Mouse (Mus musculus): ENCODE results near the gene Smad6.
A peak's percentile ranks its signal among the peaks of the same experiment; 100 is the strongest.

Gene Smad6

DNA sequence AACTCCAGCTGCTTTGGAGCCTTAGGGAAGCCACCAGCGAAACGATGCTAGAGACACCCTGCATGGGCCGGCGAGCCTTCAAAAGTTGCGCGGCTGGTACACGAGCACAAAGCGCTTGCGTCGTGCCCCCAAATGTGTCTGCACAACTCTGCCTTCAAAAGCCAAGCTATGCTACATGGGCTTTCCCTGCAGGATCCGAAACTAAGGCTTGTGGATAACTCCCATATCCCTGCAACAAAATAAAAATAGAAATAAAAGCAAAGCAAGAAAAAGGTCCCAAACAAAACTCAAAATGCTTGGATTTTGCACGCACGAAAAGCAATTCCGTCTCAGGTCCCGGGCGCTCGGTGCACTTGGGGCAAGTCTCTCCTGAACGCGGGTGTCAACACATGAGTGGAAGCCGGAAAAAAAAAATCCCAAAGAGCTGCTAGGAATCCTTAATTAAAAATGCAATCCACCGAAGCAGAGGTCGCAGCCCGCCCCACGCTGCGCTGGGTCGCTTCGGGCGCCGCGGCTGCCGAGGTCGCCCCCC, 474 bp downstream of the Smad6 start:
- no peak for DNase-seq (ENCODE audit: low read depth)

DNA sequence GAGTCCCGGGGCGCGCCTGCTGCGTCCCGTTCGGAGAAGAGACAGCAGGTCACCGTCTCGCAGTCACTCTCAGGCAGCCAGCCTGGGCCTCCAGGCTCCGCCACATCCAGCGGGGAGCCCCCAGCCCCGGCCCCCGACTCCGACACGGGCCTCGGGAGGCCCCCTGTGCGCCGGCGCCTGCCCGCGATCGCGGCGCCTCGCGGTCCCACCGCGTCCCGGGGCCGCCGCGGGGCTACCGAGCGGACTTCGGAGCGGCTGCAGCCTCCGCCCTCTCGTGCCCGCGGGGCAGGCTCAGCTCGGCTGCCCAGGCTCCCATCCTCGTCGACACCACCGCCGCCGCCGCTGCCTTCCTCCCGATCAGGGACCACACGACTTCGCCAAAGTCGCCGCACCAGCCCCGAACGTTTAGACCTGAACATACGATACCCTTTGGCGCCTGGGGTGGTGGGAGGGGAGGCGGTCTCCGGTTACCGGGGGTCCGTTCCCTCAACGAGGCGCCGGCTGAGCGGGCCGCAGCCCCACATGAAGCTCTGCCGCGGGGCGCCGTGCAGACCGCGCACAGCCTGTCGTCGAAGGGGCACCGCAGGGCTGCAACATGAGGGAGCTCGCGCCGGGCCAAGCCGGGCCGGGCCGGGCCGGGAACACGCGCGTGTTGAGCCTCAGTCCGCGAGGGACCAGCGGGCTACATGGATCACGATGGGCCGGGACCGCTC, 1.1 kb downstream of the Smad6 start:
- no peak for DNase-seq (ENCODE audit: low read depth)

DNA sequence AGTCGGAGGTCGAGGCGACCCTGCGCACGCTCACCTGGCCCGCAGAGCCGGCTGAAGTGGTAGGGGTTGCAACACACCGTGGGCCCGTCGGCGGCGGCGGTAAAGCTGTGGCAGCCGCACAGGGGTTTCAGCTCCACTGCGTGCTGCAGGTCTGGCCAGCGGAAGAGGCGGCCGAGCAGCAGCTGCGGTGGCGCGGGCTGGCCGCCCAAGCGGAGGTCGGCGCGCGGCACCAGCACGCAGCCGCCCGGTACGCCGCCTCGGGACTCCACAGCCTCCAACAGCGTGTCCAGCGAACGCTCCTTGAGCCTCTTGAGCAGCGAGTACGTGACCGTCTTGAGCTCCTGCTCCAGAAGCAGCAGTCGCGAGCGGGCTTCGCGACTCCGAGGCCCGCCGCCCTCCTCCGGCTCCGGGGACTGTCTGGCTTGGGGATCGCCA, 1.7 kb downstream of the Smad6 start:
- no peak for DNase-seq (ENCODE audit: low read depth)

DNA sequence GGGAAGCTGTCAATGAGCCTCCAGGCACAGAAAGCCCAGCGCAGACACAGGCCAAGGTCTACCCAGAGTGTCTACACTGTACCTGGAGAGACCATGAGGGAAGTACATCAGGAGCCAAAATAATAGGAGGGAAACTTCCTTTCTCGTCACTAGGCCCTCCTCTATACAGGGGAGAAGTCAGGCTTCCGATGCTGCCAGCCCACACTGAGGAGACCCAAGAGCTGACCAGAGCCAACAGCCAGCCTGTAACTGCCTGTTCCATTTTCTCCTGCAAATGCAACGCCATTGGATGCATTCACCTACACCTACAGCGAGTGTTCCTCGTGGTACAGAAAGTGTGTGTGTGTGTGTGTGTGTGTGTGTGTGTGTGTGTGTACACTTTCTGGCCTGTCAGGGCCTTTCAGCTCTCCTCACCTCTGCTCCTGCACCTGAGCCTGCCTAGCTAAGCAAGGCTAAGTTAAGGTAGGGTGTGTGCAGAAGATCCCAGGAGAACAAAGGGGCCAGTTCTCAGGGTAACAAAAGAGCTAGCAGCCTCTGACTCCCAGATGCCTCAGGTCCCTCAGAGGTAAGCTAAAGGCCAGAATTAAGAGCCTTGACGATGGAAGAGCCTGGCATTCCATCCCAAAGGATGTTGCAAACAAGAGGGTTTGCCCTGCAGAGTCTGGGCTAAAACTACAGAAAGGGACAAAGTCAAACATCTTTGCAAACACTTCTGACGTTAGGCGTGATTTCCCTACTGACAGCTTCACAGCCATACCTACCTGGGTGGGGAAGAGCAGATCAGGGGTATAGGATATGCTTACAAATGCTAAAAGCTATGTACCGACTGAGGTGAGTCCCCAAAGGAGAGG, 2.6 kb downstream of the Smad6 start:
- no peak for DNase-seq (ENCODE audit: low read depth)

DNA sequence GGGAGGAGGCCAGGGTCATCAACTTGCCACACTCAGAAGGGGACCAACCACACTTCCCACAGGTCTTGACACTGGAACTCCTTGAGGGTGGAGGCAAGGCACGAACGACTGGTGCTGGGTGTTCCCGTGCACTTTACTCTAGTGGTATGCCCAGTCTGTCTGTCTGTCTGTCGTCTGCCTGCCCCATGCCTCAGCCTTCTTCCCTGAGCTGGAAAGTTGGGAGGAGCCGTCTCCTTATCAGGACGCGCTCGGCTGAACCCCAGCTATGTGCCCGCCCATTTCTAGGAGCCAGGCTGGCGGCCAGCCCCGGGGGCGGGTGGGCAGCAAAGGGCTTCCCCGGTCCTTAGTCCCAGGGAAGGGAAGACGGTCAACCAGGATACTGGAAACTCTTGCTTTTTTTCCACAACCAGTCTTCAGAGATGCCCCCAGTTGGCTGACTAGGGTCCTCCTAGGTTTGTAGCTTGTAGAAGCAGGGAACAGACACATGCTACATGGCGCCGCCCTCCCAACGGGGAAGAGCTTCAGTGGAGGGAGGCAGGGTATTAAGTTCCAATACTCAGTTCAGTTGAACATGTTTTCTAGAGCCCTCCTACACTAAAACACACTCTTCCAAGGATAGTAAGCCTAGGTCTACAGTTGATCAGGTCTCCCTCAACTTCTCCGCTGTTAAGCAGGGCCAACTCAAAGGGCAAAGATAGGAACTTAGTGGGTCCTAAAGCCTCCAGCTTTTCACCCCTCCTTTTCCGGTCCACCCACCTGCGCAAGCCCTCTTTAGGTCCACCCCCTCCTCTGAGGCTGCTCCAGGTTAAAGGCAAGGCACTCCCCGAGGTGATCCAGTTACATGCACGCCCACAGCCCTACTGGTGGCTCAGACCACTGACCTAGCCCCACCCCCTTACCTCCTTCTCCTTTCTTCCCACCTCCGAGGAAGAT, 3.7 kb downstream of the Smad6 start:
- DNase-seq (ENCODE audit: low read depth): peak; percentile 69

DNA sequence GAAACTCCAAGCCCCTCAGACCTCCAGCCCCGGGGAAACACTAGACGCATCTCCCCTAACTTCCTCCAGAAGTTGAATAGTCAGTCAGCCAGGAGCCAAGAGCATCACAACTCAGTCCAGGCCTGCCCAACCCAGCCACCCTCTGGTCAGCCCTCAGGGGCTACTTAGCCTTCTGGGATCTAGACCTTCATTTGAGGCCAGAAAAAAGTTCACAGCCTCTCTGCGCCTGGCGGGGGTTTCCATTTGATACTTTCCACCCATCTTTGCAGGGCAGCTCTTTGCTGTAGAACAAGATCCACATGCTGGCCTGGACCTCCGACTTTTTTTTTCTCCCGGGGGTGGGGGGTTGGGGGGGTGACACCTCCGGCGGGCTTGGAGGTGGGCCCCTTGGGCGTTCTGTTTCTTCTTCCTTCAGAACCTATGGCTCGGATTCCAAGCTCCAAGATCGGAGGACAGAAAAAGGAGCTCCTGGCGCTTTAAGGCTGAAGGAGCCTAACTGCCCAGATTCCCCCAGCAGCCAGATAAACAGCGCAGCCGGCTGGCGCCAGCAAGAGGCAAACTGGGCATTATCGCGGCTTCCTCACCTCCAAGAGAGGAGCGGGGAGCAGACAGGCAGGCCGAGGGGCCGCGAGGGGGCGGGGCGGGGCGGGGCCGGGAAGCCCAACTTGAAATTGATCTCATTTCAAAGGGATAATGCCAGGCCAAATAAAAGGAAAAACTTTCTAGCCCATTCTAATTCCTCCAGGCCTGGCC, 5.0 kb downstream of the Smad6 start:
- no peak for DNase-seq (ENCODE audit: low read depth)

DNA sequence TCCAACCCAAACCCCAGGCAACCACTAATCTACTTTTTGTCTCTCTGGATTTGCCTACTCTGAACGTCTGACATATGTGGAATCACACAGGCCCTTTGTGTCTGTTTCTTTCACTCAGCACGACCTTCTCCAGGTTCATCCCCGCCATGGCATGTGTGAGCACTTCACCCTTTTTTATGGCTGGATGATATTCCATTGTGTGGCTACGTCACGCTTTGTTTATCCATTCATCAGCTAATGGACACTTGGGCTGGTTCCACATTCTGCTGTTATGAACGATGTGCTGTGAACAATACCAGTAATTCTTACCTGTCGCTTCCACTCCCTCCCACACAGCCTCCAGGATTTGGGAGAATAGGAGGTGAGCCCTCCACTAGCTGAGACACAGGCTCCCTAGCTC, 5.8 kb downstream of the Smad6 start:
- DNase-seq (ENCODE audit: low read depth): no peak

DNA sequence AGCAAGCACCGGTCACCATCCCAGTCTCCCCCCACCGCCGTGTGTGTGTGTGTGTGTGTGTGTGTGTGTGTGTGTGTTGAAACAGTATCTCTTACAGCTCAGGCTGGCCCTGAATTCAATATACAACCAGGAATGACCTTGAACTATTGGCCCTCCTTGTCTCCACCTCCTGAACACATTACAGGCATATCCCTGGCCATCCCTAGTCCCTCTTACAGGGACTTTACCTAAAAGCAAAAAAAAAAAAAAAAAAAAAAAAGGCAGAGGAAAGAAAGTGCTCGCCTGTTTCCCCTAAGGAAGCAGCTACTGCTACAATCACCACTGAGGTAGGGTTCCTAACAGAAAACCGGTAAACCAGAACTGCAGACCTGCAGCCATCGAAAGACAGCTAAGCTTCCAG, 7.1 kb downstream of the Smad6 start:
- DNase-seq (ENCODE audit: low read depth): no peak

DNA sequence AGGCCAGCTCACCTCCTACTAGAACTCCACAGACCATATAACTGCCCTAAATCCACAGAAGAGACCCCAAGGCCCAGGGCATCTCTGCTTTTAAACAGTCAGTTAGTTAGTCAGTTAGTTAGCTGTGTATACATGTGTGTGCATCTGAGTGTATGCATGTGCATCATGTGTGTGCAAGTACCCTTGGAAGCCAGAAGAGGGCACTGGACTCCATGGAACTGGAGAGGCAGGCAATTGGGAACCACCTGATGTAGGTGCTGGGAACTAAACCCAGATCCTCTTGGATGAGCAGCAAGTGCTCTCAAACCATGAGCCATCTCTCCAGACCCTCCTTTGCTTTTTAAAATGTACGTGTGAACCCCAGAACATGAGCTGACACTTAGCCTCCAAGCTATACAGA, 10.5 kb downstream of the Smad6 start:
- no peak for DNase-seq (ENCODE audit: low read depth)

DNA sequence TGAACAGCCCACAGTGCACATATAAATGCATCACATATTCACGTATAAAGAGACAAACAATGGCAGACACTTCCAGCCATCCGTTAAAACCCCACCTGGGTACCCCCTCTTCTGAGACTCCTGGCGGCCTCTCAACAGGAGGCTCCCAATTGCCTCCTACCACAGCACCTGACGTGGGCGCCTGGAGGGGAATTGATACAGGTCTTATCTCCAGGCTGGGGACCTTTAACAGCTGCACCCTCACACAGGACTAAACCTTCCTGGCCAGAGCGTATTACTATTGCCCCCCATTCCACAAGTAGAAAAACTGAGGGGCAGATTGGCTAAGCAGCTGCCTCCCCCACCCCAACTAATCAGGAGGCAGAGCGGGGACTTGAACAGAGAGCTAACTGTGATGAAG, 18.9 kb downstream of the Smad6 start:
- no peak for DNase-seq (ENCODE audit: low read depth)

DNA sequence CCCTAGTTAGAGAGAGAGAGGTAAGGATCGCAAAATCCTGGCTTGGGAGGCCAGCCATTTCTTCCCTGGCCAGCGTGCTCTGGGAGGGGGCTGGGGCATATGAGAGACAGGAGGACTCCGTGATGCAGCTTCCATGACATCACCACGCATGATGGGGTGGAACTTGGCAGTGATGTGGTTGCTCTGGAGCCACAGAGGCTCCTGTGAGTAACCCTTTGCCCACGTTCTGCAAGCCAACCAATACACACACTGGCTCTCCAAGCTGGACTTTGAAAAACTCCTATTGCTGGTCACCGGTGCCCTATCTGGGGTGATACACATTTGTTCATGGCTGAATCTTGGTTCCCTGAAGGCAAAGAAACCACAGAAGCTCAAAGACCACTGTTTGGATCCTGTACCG, 20.8 kb downstream of the Smad6 start:
- no peak for DNase-seq (ENCODE audit: low read depth)

DNA sequence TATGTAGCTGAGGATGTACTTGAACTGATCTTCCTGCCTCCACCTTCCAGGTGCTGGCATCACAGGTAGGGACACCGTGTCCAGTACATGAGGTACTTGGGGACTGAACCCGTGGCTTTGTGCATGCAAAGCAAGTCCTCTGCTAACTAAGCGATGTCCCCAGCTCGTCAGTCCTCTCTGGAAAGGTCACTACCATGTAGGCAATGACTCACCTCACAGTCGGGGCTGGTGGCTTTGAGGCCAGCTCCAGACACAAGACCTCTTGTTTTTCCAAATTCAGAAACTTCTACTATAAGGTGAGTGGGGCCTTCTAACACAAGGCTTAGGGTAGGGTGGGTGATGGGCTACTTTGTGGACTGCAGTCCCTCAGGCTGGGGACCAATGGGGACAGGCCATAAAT, 21.8 kb downstream of the Smad6 start:
- no peak for DNase-seq (ENCODE audit: low read depth)

DNA sequence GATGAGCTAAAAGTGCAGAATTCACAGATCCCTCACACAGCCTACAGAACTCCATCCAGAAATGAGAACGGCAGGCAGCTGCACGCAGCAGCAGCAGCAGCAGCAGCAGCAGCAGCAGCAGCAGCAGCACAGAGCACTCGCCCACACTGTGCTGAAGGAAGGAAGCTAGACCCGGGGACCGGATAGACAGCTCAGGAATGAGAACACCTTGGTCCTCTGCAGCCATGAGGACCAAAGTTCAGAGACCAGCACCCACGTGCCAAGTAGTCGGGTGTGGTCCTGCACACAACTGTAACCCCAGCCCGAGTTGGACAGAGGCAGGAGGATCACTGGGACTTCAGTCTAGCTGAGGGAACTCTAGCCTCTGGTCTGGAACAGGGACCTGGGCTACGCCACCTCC, 22.7 kb downstream of the Smad6 start:
- DNase-seq (ENCODE audit: low read depth): no peak

DNA sequence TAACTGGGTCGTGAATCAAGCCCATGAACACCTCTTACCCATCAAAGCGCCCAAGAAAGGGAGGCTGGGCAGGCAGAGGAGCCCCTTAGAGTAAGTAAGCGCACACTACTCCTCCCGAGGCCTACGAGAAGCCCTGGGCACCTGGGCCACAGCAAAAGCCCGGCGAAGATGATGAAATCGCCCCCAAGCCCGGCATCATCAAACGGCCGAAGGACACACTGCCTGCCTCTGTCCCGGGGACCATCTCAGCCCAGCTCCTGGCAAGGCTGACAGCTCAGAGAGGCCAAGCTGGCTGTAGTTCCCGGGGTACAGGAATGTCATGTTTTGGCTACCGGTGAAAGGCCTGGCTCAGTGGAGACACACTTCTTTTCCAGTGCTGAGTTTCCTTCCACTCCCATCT, 23.8 kb downstream of the Smad6 start:
- DNase-seq (ENCODE audit: low read depth): no peak

DNA sequence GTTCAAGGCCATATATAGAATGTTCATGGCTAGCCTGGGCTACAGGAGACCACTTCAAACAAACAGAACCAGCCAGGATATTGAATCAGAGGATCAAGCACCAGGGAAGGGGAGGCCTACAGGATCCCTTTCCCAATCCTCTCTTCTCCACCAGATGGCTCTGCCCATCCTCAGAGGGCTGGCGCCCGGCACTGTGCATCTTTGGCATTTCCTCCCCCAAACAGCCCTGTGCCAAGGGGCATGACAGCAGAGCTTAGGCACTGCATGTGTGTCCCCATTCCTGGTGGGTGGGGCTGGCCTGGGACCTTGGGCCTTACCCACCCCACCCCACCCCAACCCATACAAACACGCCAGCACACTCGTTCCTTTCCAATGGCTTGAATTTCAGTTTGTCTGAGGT, 24.4 kb downstream of the Smad6 start:
- no peak for DNase-seq (ENCODE audit: low read depth)

DNA sequence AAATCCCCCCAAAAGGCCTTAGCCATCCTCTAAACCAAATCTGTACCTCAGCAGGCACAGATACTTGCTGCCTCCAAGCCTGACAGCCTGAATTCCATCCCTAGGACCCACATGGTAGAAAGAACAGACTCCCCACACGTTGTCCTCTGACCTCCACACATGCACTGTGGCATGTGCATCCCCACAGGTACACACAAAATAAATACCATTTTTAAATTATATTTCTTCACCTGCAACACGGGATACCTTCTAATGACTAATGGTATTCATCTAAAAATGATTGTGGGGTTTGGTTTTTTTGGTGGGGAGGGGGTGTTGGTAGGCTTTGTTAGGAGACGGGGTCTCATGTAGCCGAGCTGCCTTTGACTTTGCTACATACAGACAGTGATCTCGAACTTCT, 28.6 kb downstream of the Smad6 start:
- DNase-seq (ENCODE audit: low read depth): no peak

DNA sequence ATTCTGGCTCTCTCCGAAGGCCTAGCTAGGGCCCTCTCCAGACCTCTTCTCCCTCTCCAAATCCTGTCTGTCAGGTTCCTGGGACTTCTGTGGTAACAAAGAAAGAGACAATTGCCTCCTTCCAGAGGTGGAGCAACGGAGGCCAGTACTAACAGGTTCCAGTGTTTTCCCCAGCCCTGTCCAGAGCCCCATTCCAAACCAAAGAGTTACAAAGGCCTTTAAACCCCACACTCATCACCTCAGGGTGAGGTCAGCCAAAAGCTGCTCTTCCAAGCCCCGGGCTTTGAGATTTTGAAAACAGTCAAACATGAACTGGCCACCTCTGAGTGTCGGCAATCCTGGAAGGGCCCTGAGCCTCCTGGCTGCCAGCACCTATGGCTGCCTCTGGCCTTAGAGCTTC, 29.1 kb downstream of the Smad6 start:
- DNase-seq (ENCODE audit: low read depth): no peak

DNA sequence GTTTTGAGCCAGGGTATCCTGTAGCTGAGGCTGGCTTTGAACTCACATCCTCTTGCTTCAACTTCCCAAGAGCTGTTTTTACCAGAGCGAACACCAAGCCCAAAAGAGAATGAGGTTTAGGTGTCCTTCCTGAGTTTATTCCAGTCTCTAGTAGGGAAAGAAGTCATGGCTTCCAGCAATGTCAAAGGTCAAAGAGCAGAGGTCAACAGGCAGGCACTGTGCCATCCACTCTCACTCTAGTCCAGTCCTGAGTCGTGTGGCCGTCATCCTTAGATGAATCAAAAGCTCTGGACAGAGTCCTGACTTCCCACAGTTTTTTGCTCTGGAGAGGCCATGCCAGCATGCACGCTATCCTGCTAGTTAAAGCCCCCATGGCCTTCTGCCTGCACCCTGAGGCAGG, 30.7 kb downstream of the Smad6 start:
- DNase-seq (ENCODE audit: low read depth): no peak

DNA sequence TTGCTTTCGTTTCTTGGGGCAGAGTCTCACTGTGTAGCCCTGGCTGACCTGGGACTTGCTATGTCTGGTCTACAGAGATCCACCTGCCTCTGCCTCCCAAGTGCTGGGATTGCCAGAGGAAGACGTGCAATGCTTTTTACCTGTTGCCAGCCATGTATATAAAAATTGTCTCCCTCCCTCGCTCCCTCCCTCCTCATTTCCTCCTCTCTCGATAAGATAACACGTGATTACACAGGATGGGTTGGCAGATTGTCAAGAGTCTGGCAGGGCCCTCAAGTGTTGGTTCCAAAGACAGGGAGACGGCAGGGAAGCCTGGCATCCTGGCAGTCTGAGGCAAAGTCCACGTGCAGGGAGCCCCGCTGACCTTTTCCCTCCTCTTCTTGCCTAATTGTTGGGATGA, 32.2 kb downstream of the Smad6 start:
- DNase-seq (ENCODE audit: low read depth): no peak

DNA sequence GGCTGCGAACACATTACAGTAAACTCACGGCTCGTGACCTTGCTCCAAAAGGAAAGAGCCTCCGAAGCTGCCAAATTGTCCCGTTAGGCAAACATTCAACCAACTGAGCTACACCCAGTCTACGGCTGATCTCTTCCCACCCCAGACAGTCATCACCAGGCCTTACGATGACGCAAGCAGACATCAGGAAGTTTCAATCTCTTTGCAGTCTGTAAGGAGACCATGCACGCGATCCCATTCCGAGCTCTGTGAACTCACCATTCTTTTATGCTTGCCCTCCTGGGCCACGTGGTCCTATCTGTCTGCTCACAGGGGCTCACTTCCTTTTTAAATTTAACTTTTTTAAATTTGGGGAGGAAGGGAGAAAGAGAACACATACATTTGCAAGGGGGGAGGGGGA, 32.6 kb downstream of the Smad6 start:
- DNase-seq (ENCODE audit: low read depth): no peak

DNA sequence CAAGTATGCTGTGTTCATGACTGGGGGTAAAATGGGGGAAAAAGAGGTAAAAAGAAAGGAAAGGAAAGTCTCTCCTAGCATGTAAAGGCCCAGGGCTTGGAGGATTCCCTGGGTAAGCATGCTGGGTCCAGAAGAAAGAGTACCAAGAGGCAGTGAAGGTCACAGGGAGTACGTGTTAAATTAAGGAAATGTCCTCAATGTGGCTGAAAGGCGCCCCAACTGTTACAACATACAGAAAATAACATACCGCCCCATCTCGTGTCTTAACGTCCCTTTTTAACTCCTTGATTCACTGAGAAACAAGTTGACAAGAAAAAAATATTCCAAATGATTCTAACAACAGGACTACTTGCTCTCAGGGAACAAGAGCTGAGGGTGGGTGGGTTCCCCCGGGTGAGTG, 36.7 kb downstream of the Smad6 start:
- DNase-seq (ENCODE audit: low read depth): no peak

All from fibroblast of lung, adult 2 months (primary cell).